Mouse (Mus musculus): ENCODE results near the gene Gtpbp1.

Gene Gtpbp1

GRCm38 (mm10) chr15:79755977-79756625, 65.5 kb downstream of the Gtpbp1 start:
- no peak for DNase-seq

GRCm38 (mm10) chr15:79757118-79757517, 66.5 kb downstream of the Gtpbp1 start:
- DNase-seq: no peak

- no peak for DNase-seq
These were observed 70.3 kb downstream of the Gtpbp1 start for GRCm38 (mm10) chr15:79760956-79761355.

- DNase-seq: no peak
These were observed 72.4 kb downstream of the Gtpbp1 start for GRCm38 (mm10) chr15:79763001-79763400.

GRCm38 (mm10) chr15:79763601-79764246, 73.1 kb downstream of the Gtpbp1 start:
- DNase-seq: no peak

GRCm38 (mm10) chr15:79764539-79765267, 74.1 kb downstream of the Gtpbp1 start:
- DNase-seq: no peak

GRCm38 (mm10) chr15:79765361-79765760, 74.7 kb downstream of the Gtpbp1 start:
- DNase-seq: no peak

GRCm38 (mm10) chr15:79766168-79766567, 75.5 kb downstream of the Gtpbp1 start:
- no peak for DNase-seq

GRCm38 (mm10) chr15:79766586-79767071, 76.0 kb downstream of the Gtpbp1 start:
- DNase-seq: no peak

- DNase-seq: no peak
These were observed 76.8 kb downstream of the Gtpbp1 start for GRCm38 (mm10) chr15:79767327-79767961.

GRCm38 (mm10) chr15:79768302-79768701, 77.7 kb downstream of the Gtpbp1 start:
- DNase-seq: no peak

GRCm38 (mm10) chr15:79770629-79771240, 80.1 kb downstream of the Gtpbp1 start:
- DNase-seq: no peak
